Mouse (Mus musculus) B cell, adult 2 months (primary cell): ENCODE results near the gene Ciz1.
A peak's percentile ranks its signal among the peaks of the same experiment; 100 is the strongest.

Experiments used
- DNase-seq, 2 experiments: peaks; one replicate each; pipeline ENCODE4 v3.0.0; 2022

Ciz1 gene

GRCm38 (mm10) chr2:32352151-32353006 is at the start of gene Ciz1:
TSS of gene Ciz1 (plus strand) at chr2:32352327.
- peak; percentile 30 to 39 for DNase-seq

- DNase-seq: no peak
Observed at GRCm38 (mm10) chr2:32302952-32303351, 49.2 kb upstream of the Ciz1 start.

GRCm38 (mm10) chr2:32304145-32304832 is 47.8 kb upstream of the Ciz1 start:
- peak; percentile 57 to 65 for DNase-seq

GRCm38 (mm10) chr2:32305668-32306067 is 46.5 kb upstream of the Ciz1 start:
- no peak for DNase-seq

- DNase-seq: no peak
Observed at GRCm38 (mm10) chr2:32306176-32306575, 46.0 kb upstream of the Ciz1 start.

GRCm38 (mm10) chr2:32307247-32307798 is 44.8 kb upstream of the Ciz1 start:
- DNase-seq: no peak

- peak; percentile 75 for DNase-seq
Observed at GRCm38 (mm10) chr2:32307941-32308760, 44.0 kb upstream of the Ciz1 start.

- DNase-seq: no peak
Observed at GRCm38 (mm10) chr2:32308870-32309568, 43.1 kb upstream of the Ciz1 start.

GRCm38 (mm10) chr2:32310096-32310845 is 41.9 kb upstream of the Ciz1 start:
- no peak for DNase-seq

GRCm38 (mm10) chr2:32311443-32312317 is 40.4 kb upstream of the Ciz1 start:
- DNase-seq: no peak

GRCm38 (mm10) chr2:32312318-32312964 is 39.7 kb upstream of the Ciz1 start:
- DNase-seq: peak; percentile 91 to 92

GRCm38 (mm10) chr2:32314831-32315230 is 37.3 kb upstream of the Ciz1 start:
- no peak for DNase-seq

GRCm38 (mm10) chr2:32315751-32316150 is 36.4 kb upstream of the Ciz1 start:
- DNase-seq: no peak

GRCm38 (mm10) chr2:32316887-32317656 is 35.1 kb upstream of the Ciz1 start:
- no peak for DNase-seq

GRCm38 (mm10) chr2:32317791-32318417 is 34.2 kb upstream of the Ciz1 start:
- no peak for DNase-seq

GRCm38 (mm10) chr2:32318709-32319585 is 33.2 kb upstream of the Ciz1 start:
- DNase-seq: no peak
